Mouse (Mus musculus): Measurements from ENCODE around the gene Baz1a. TPM values are rescaled to one million over a fixed set of nuclear protein-coding genes. Genes with fewer than 3 reads are reported as not detected.

Gene Baz1a
- polyA plus RNA-seq, 1 experiment from 2014 or later: 16.4 TPM

DNA sequence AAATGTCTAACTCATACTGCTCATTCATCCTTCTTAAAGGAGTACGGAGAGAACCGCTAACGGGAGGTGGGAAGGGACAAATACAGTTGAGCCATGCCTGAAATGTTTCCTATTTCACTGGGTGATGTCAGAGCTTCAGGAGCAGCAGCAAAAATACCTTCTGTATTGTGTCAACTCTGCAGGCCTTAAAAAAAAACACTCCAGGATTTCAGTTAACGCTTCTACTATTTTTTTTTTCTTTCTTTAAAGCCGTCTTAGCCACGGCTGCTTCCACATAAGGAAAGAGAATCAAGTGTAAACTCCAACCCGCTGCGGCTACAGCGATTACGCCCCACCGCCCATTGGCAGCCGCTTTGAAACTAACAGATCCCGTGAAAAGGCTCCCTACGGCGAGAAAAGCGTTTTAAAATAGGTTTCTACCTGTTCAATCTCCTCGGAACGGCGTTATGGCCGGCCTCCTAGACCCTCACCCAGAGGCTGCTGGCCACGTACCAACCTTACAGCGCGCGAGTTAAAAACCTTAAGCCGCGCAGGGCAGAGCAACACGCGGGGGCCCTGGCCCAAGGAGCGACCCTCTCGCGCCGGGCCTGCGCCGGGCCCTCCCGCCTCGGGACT is 152.1 kb downstream of the Baz1a start:
- Histone ChIP-seq H3K27ac (ENCODE audit: low read length) (peak overlapping the region; percentile 99), H3K9me3 (replicated peaks; ENCODE audit: control insufficient read depth, low read length) (peaks cover 2% of the 10 kb centered on the region), H3K9ac (ENCODE audit: low read length) (peak overlapping the region; percentile 98), H3K36me3 (ENCODE audit: control insufficient read depth, insufficient read depth) (peaks cover 19% of the 10 kb centered on the region), H3K4me3 (ENCODE audit: low read length) (peak overlapping the region; percentile 86), H3K4me1 (ENCODE audit: control insufficient read depth, insufficient read depth, low read length) (peaks cover 19% of the 10 kb centered on the region), H3K27me3 (ENCODE audit: control insufficient read depth, insufficient read depth, low read length) (no peaks in the 10 kb centered on the region), H3K4me2 (ENCODE audit: low read depth, low read length) (peak overlapping the region; percentile 65)
- WGBS: under 1% methylated on average over 36 of the region's 36 CpGs
- no peak for ATAC-seq (replicated peaks; ENCODE audit: extremely low read depth, insufficient read depth, low FRiP score)

- WGBS: 20% methylated on average over 6 of the region's 6 CpGs
- Histone ChIP-seq H3K27me3 (ENCODE audit: control insufficient read depth, insufficient read depth, low read length) (no peaks in the 10 kb centered on the region), H3K4me1 (ENCODE audit: control insufficient read depth, insufficient read depth, low read length) (peaks cover 23% of the 10 kb centered on the region), H3K27ac (ENCODE audit: low read length) (peak overlapping the region; percentile 78), H3K4me3 (ENCODE audit: low read length) (peak overlapping the region; percentile 30; the same call in 1 of the 2 replicates), H3K36me3 (ENCODE audit: control insufficient read depth, insufficient read depth) (peaks cover 22% of the 10 kb centered on the region), H3K9ac (ENCODE audit: low read length) (peak overlapping the region; percentile 36; the same call in 1 of the 2 replicates), H3K4me2 (ENCODE audit: low read depth, low read length) (peak overlapping the region; percentile 54), H3K9me3 (replicated peaks; ENCODE audit: control insufficient read depth, low read length) (no peaks in the 10 kb centered on the region)
- ATAC-seq (replicated peaks; ENCODE audit: extremely low read depth, insufficient read depth, low FRiP score): no peak
Observed at GRCm38 (mm10) chr12:54859531-54859930, 154.6 kb downstream of the Baz1a start.

DNA sequence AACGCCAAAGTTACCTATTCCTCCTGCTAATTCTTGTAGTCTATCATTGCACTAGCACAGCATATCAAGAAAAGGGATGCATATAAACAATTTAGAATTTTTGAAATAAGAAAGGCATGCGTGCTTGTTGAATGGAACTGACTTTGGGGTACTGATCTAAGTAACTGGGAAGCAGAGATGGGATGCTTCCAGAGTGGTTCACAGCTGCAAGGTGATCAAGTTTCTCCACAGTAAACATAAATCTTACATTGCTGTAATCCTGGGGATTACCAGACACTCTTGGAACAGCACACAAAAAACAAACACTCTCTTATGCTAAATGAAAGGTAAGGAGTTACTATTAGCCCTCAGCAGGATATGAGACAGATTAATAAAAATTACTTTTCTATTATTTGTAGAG is 163.6 kb downstream of the Baz1a start:
- no peak for ATAC-seq (replicated peaks; ENCODE audit: extremely low read depth, insufficient read depth, low FRiP score)
- H3K27ac ChIP-seq (ENCODE audit: low read length): peak overlapping the region; percentile 40
- H3K4me3 ChIP-seq (ENCODE audit: low read length): no peak overlapping the region
- peaks cover 5% of the 10 kb centered on the region; the same call in 1 of the 2 replicates for H3K4me1 ChIP-seq (ENCODE audit: control insufficient read depth, insufficient read depth, low read length)
- H3K36me3 ChIP-seq (ENCODE audit: control insufficient read depth, insufficient read depth): no peaks in the 10 kb centered on the region; the same call in 1 of the 2 replicates
- 68% methylated on average over 2 of the region's 2 CpGs for WGBS
- H3K27me3 ChIP-seq (ENCODE audit: control insufficient read depth, insufficient read depth, low read length): no peaks in the 10 kb centered on the region
- no peaks in the 10 kb centered on the region for H3K9me3 ChIP-seq (replicated peaks; ENCODE audit: control insufficient read depth, low read length)
- H3K4me2 ChIP-seq (ENCODE audit: low read depth, low read length): no peak overlapping the region
- no peak overlapping the region for H3K9ac ChIP-seq (ENCODE audit: low read length)

- Histone ChIP-seq H3K9me3 (replicated peaks; ENCODE audit: control insufficient read depth, low read length) (no peaks in the 10 kb centered on the region), H3K27me3 (ENCODE audit: control insufficient read depth, insufficient read depth, low read length) (no peaks in the 10 kb centered on the region), H3K27ac (ENCODE audit: low read length) (no peak overlapping the region), H3K4me1 (ENCODE audit: control insufficient read depth, insufficient read depth, low read length) (no peaks in the 10 kb centered on the region), H3K9ac (ENCODE audit: low read length) (no peak overlapping the region), H3K4me2 (ENCODE audit: low read depth, low read length) (no peak overlapping the region), H3K4me3 (ENCODE audit: low read length) (no peak overlapping the region), H3K36me3 (ENCODE audit: control insufficient read depth, insufficient read depth) (no peaks in the 10 kb centered on the region)
- no peak for ATAC-seq (replicated peaks; ENCODE audit: extremely low read depth, insufficient read depth, low FRiP score)
Observed at GRCm38 (mm10) chr12:54844415-54844814, 169.7 kb downstream of the Baz1a start.

Other genes starting within 250 kb of the Baz1a start
- 98.0 and 107 TPM in 2 replicates for gene Snx6, start 218.6 kb downstream of the Baz1a start, polyA plus RNA-seq (2015; fragmentation: Nextera tagmentation; extraction: Ambion mirVana)
- gene Cfl2, start 151.5 kb downstream of the Baz1a start, polyA plus RNA-seq (2015; fragmentation: Nextera tagmentation; extraction: Ambion mirVana): 448 and 521 TPM in 2 replicates
- not detected in 2 replicates for gene Gm20403, start 27.8 kb downstream of the Baz1a start, polyA plus RNA-seq (2015; fragmentation: Nextera tagmentation; extraction: Ambion mirVana)
- 27.2 and 29.9 TPM in 2 replicates for gene 2700097O09Rik, start 65.8 kb upstream of the Baz1a start, polyA plus RNA-seq (2015; fragmentation: Nextera tagmentation; extraction: Ambion mirVana)
- gene Srp54a, start 65.9 kb upstream of the Baz1a start, polyA plus RNA-seq (2015; fragmentation: Nextera tagmentation; extraction: Ambion mirVana): 130 and 158 TPM in 2 replicates
- gene Fam177a, start 110.1 kb upstream of the Baz1a start, polyA plus RNA-seq (2015; fragmentation: Nextera tagmentation; extraction: Ambion mirVana): 21.9 and 22.1 TPM in 2 replicates
- 41.4 and 48.4 TPM in 2 replicates for gene Srp54b, start 140.8 kb upstream of the Baz1a start, polyA plus RNA-seq (2015; fragmentation: Nextera tagmentation; extraction: Ambion mirVana)
- not detected in 2 replicates for gene 1700047I17Rik2, start 185.2 kb upstream of the Baz1a start, polyA plus RNA-seq (2015; fragmentation: Nextera tagmentation; extraction: Ambion mirVana)
- gene Srp54c, start 215.8 kb upstream of the Baz1a start, polyA plus RNA-seq (2015; fragmentation: Nextera tagmentation; extraction: Ambion mirVana): 54.7 and 60.0 TPM in 2 replicates

All from heart, embryonic 16.5 days (tissue).